Mouse (Mus musculus) heart, adult 9 months (tissue): ENCODE results near the gene Ptrhd1.
A peak's percentile ranks its signal among the peaks of the same experiment; 100 is the strongest.
"Not testable (repeated sequence)": the region's sequence is repeated elsewhere in the genome, so short reads cannot be mapped to it uniquely, and the experiment has no call there.

Source experiments
- DNase-seq, 2 experiments: peaks; one replicate each; pipeline ENCODE4 v3.0.0; 2022; ENCODE audit warnings: low spot score in 2 of 2

Gene Ptrhd1

DNA sequence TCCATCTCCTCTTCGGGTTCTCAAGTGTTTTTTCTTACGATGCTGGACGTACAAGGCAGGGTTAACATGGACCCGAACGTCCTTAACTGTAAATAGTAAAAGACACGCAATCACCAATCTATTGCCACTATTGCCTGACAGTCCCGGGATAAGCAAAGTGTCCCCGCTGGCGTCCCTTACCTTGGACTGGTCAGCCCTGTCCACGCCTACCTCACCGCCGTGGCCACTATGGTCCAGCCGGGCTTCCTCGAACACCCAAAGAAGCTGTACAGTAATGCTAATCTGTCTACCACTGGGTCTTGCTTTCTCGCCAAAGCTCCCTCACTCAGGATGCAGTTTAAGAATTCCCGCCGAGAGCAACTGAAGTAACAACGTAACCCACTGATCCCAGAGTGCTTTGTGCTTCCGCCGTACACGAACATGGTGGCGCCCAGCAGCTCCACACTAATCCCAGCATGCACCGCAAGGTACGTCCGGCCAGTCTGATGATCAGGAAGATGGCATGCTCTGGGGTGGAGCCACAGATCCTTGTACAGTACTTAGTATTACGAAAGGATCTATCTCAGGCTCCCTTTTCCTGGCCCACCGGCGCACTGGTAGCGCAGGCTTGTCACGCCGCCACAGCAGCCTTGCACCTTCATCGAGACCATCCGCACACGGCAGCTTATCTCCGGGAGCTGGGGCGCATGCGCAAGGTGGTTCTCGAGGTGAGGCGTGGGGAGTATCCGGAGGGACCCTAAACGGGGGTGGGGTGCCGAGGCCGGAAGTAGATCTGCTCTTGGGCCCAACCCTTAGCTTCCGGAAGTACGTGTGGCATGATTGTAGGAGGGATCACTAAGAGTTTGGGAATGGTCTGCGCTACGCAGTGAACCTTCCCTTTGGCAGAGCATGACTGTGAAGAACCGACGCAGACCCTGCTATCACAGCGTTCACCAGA is at the start of gene Ptrhd1, which contains the start of gene Cenpo:
Ptrhd1 (plus strand) TSS at position 456 of the 937 bp plus-strand sequence.
Cenpo (minus strand) TSS at position 723 of the 937 bp plus-strand sequence.
- peak; percentile 97 to 99 for DNase-seq

DNA sequence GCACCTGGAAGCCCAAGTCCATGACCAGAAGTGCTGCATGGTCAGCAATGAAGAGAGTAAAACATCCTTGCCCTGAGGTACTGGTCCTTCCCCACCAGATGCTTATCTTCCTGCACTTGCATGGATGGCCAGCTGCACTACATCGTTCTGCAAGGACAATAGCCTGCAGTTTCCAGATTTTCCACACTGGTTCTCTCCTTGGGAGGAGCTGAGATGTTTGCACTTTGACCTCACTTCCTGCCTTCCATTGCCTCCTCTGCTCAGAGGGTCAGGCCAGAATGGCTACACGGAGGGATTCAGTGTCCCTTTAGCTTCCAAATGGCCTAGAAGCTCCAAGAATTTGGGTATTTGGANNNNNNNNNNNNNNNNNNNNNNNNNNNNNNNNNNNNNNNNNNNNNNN is 49.2 kb upstream of the Ptrhd1 start:
- no peak for DNase-seq

DNA sequence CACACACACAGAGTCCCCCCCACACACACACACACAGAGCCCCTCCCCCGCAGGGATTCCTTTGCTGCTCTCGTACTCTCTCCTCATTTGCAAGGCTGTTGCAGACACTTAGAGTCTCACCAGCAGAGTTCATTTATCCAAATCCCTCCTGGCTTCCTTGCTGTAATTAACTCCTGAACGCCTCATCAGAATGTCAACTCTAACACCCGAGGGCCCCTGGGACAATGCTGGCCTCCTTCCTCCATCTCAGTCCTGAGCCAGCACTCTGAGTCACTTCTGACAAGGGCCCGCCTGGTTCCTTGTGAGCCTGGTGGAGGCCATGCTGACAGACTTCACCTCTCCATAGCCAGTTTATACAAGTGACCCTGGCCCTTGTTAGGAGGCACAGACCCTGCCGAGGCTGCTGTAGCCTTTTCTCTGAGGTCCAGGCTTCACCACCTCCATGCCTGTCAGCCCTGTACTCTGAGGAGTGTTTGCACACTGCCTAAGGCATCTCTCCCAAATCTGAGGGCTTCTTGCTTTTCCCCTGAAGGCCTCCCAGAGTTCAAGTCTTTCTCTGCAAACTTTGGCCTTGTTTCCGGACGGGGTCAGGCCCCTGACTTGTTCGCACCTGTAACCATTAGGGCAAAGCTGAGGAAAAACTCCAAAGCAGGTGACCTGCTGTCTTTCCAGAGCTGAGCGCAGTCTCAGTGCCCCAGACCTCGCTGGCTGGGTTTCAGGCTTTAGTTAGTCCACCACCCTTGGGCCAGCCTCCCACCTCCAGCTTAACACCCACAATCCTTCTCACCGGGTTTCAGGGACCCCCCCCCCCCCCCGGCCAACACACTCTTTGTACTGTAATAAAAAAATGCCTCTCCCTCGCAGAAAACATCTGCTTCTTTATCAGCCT is 45.4 kb upstream of the Ptrhd1 start:
- DNase-seq = peak; percentile 72 to 86

- no peak for DNase-seq
Measured at GRCm38 (mm10) chr12:4189060-4189447, 44.8 kb upstream of the Ptrhd1 start.

GRCm38 (mm10) chr12:4192514-4192913 is 41.3 kb upstream of the Ptrhd1 start:
- no peak for DNase-seq

- no peak for DNase-seq
Measured at GRCm38 (mm10) chr12:4193025-4193740, 40.6 kb upstream of the Ptrhd1 start.

- DNase-seq = no peak
Measured at GRCm38 (mm10) chr12:4194643-4195042, 39.2 kb upstream of the Ptrhd1 start.

DNA sequence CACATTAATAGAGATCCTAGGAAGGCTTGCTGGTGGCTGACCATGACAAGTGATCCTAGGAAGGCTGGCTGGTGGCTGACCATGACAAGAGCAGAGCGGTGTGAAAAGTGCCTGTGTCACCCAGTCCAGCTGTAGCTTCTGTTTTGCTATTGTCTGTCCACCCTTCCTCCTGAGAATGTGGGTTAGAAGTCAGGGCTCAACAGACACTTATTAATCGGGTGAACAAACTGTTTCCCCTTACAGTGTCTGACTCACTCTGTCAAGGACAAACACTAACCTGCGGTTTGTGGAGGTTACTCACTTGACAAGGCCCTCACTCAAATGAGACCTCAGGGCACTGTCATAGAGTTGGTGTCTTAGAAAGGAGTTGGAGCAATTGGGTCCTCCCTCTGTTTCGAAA is 35.1 kb upstream of the Ptrhd1 start:
- DNase-seq = no peak

- no peak for DNase-seq
Measured at GRCm38 (mm10) chr12:4199271-4199670, 34.6 kb upstream of the Ptrhd1 start.

DNA sequence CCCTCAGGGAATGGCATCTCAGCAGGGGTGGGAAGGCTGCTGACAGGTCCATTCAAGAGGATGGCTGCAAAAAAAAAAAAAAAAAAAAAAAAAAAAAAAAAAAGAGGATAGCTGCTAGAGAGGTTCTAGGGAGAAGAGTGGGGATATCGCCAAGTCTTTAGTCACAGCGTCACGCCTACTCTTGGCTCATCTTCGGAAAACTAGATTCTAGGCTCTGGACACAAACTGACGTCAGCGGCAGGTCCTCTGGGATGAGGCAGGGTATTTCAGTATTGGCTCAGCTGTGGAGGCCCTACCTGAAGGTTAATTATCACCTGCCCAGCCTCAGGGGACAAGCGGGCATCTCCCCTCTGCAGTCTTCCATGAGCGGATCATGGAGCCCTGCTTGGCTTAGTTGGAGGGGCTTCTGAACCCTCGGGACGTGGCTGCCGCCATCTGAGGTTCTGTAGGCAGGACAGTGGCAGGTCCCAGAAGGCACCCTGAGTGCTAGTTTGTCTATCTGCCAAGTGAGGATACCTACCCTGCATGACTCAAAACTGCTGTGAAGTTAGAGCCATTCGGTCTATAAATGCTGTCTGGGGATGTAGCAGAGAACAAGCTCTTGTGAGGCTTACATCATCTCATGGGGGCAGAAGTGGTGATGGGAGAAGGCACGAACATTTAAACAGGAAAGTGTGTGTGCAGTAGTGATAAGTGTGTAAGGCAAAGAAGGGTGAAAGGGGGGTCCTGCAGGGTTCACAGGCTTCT is 32.2 kb upstream of the Ptrhd1 start:
- peak; percentile 60 to 80 for DNase-seq

GRCm38 (mm10) chr12:4202206-4202605 is 31.6 kb upstream of the Ptrhd1 start:
- no peak for DNase-seq

DNA sequence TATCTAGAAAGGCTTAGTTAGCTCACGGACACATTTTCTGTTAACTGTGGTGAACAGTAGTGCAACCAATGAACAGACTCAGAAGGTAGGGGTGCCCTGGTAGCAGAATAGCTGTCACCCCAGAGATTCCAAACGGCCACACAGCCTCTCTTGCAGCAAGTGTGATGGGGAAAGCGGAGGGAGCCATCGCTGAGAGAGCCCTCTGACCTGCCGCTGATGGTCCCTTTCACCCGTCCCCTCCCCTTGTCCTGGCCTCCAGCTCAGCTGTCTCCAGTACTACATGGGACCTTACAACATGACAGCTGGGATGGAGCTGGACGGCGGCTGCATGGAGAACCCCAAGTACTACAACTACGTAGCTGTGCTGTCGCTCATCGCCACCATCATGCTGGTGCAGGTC is 27.7 kb upstream of the Ptrhd1 start:
- DNase-seq = no peak

GRCm38 (mm10) chr12:4208405-4209133 is 25.3 kb upstream of the Ptrhd1 start:
- peak; percentile 35 to 54 for DNase-seq

DNA sequence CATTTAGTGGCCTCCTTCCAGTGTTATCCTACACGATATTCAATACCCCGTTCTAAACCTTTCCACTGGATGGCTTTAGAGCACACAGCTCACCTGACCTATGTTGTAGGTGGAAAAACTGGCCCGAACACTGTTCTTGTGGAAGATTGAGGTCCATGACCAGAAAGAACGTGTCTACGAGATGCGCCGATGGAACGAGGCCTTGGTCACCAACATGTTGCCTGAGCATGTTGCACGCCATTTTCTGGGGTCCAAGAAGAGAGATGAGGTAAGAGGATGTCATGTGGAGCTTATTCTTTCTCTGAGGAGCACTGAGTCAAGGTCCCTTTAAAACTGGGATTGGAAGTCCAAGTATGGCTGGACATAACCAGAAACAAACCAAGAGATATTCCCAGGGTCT is 24.6 kb upstream of the Ptrhd1 start:
- no peak for DNase-seq

GRCm38 (mm10) chr12:4211174-4211573 is 22.7 kb upstream of the Ptrhd1 start:
- peak; percentile 27 to 59 for DNase-seq

GRCm38 (mm10) chr12:4212908-4213307 is 20.9 kb upstream of the Ptrhd1 start:
- DNase-seq = no peak

DNA sequence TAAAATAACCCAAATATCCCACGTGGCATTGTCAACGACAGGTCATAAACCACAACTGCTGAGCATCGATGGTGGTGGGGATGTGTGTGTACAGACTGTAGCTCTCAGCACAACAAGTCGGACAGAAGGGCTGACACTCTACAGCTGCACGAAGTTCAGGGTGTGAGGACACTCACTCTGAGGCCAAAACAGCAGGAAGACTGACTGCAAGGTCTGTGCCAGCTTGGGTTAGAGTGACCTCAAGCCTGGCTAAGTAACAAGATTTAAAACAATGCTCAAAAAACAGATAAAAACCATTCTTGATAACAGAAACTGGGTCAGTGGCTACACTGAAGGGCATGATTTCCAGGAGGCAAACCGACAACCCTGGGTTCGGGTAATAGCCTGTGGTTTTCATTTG is 3.7 kb upstream of the Ptrhd1 start:
- no peak for DNase-seq

GRCm38 (mm10) chr12:4232777-4233176 is 1.1 kb upstream of the Ptrhd1 start:
- no peak for DNase-seq

GRCm38 (mm10) chr12:4237481-4237880 is 3.7 kb downstream of the Ptrhd1 start:
- no peak for DNase-seq

- DNase-seq = not testable (repeated sequence)
Measured at GRCm38 (mm10) chr12:4240281-4240680, 6.5 kb downstream of the Ptrhd1 start.
